17 mouse cellular contexts compared by ENCODE assay signal in genomic region chr13:26088727-26089126, GRCm38 (mm10).
"Had no signal": no experiment of that assay in that cellular context is flagged by ENCODE, and none has a peak within 500 bp of the region (broad histone marks: within the 10 kb centered on the region; RNA-seq: fewer than 3 reads in every experiment).

No protein-coding gene starts in this region.

- ATAC-seq: liver, postnatal 0 days; midbrain, embryonic 13.5 days; midbrain, embryonic 15.5 days had no signal

- H3K27me3 ChIP-seq: liver, embryonic 13.5 days; liver, embryonic 15.5 days; megakaryocyte, embryonic 14.5 days; midbrain, embryonic 13.5 days; midbrain, embryonic 15.5 days; neural tube, embryonic 12.5 days; stomach, embryonic 15.5 days had no signal

- H3K4me3 ChIP-seq: liver, embryonic 13.5 days; liver, embryonic 15.5 days; megakaryocyte, embryonic 14.5 days; midbrain, embryonic 13.5 days; midbrain, embryonic 15.5 days; neural tube, embryonic 12.5 days; stomach, embryonic 15.5 days had no signal

- H3K36me3 ChIP-seq: liver, embryonic 13.5 days; liver, embryonic 15.5 days; midbrain, embryonic 13.5 days; midbrain, embryonic 15.5 days; neural tube, embryonic 12.5 days; stomach, embryonic 15.5 days had no signal

- H3K27ac ChIP-seq: liver, embryonic 13.5 days; liver, embryonic 15.5 days; macrophage; midbrain, embryonic 13.5 days; midbrain, embryonic 15.5 days; neural tube, embryonic 12.5 days; stomach, embryonic 15.5 days; stomach, postnatal 0 days had no signal

- DNase-seq: liver; liver, embryonic 13.5 days; liver, postnatal 0 days; right cerebral cortex, postnatal 14 days; thymus, adult 2 months; thymus, postnatal 25 days; thymus, postnatal 4 days had no signal

- H3K4me2 ChIP-seq: liver, embryonic 11.5 days; liver, embryonic 13.5 days; liver, embryonic 15.5 days; midbrain, embryonic 11.5 days; midbrain, embryonic 13.5 days; midbrain, embryonic 15.5 days; neural tube, embryonic 12.5 days; stomach, embryonic 15.5 days had no signal

- H3K4me1 ChIP-seq: liver, embryonic 13.5 days; liver, embryonic 15.5 days; megakaryocyte, embryonic 14.5 days; midbrain, embryonic 13.5 days; midbrain, embryonic 15.5 days; neural tube, embryonic 12.5 days; stomach, embryonic 15.5 days had no signal

- H3K9me3 ChIP-seq: liver, embryonic 13.5 days; liver, embryonic 15.5 days; megakaryocyte, embryonic 14.5 days; midbrain, embryonic 13.5 days; midbrain, embryonic 15.5 days; neural tube, embryonic 12.5 days; stomach, embryonic 15.5 days had no signal

- H3K9ac ChIP-seq: liver, embryonic 13.5 days; liver, embryonic 15.5 days; liver, postnatal 0 days; midbrain, embryonic 13.5 days; midbrain, embryonic 15.5 days; neural tube, embryonic 12.5 days; stomach, embryonic 15.5 days had no signal
